Mouse (Mus musculus): ENCODE results near the gene Rnaset2a.
"Not testable (repeated sequence)": the region's sequence is repeated elsewhere in the genome, so short reads cannot be mapped to it uniquely, and the experiment has no call there.

GRCm38 (mm10) chr17:8069847-8070246 lies 78.0 kb downstream of the Rnaset2a start:
- TF ChIP-seq CTCF, POLR2A (IDR thresholded peaks at IDR 0.05; ENCODE audit: insufficient read depth, low read depth, low read length): not testable (repeated sequence)

All from olfactory bulb, adult 2 months (tissue).